Mouse (Mus musculus) heart, postnatal 10 days (tissue): ENCODE data around the gene Sdk1. TPM values are rescaled to one million over a fixed set of nuclear protein-coding genes. Genes with fewer than 3 reads are reported as not detected.
"Not testable (repeated sequence)": the region's sequence is repeated elsewhere in the genome, so short reads cannot be mapped to it uniquely, and the experiment has no call there.

Experiments used
- DNase-seq, 2 experiments: peaks; one replicate each; pipeline ENCODE4 v3.0.0; 2021
- intact Hi-C: fragments of 180-260 bp; cut with DNase I; formaldehyde crosslinking; loops from one replicate; pipeline ENCODE4 v1.15.1; 2025
- total RNA-seq, 2 experiments: library from RNA; stranded (reverse); gene quantifications; 2 replicates each; pipeline ENCODE4 v1.2.3; 2021

Sdk1 gene
- total RNA-seq, 2 experiments from 2014 or later = 6.0 to 6.1 TPM

DNA sequence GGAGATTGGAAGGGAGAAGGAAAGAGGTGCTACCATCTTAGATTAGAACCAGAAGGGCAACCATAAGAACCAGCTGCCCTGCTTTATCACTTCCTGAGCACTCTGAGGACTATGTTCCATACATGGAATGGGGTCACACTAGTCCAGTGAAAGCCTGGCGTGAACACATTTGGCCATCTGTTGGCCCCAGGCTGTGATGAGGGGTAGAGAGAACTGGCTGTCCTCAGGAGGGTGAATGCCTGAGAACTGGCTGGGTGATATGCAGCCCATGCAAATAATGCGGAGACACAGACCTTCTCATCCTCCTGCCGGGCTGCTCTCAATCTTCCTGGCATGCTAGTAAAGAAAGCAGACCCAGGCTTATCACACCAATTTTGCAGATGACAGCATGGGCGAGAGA is 384.1 kb downstream of the Sdk1 start:
- DNase-seq = no peak
- intact Hi-C loops = no loop called here

DNA sequence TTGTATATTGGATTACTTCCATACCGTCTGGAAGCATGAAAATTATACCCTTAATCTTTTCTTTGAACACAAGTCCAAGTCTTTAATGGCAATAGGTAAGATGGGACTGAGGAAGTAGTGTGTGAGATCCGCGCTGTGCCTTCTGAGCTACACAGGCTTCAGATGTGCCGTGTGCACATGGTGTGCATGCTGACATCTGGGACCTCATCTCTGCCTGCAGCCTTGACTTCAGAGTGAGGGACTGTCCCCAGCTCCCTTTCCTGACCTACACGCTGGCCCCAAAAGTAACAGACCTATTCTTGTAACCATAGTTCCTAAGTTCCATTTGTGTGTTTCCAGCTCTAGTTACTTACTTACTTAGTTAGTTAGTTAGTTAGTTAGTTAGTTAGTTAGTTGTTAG is 390.4 kb downstream of the Sdk1 start:
- intact Hi-C loops = no loop called here
- no peak for DNase-seq

DNA sequence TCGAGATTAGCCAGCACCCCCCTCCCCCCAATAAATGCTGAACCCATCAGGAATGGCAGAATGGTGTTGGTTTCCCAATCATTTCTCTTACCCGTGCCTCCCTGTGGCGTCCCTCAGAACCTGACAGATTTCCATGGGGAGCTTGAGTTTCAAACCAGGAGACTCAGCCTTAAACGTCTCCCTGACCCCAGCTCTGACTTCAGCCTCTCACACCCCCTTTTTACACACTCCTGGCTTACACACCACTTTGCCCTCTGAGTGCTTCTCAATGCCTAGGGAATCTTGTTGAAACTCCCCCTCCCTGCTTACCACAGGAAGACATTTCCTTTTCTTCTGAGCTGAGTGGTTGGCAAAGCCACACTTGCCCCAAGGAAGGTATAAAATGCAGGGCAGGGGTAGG is 392.0 kb downstream of the Sdk1 start:
- DNase-seq = no peak
- intact Hi-C loops = no loop called here

DNA sequence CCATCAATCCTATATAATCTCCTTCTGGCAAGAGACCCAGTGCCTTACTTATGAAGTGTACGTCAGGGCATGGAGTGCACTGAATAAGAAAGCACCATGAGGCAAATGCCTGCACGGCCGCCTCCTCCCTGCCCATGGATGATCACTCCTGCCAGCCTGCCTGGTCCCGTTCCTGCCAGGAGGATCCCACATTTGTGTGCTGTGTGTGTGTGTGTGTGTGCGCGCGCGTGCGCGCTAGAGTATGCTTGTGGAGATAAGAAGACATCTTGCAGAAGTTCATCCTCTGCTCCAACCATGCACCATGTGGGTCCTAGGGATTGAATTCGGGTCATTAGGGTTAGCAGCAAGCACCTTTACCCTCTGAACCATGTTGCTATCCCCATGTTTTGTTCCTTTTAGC is 395.1 kb downstream of the Sdk1 start:
- intact Hi-C loops = no loop called here

DNA sequence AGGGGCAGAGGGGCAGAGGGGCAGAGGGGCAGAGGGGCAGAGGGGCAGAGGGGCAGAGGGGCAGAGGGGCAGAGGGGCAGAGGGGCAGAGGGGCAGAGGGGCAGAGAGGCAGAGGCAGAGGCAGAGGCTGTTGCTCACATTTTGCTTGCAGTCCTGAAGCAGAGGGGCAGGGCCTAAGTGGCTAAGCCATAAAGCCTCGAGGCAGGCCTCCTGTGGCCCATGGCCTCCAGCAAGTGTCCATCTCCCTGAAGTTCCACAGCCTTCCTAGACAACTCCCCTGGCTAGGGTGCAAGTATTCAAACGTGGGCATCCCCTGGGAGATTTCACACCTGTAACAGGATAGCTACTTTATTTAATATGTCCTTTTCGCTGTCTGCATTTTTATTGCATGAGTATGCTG is 395.8 kb downstream of the Sdk1 start:
- intact Hi-C loops, DNase-seq: not testable (repeated sequence)

More for the DNA sequence above, 395.1 kb downstream of the Sdk1 start:
- no peak for DNase-seq

DNA sequence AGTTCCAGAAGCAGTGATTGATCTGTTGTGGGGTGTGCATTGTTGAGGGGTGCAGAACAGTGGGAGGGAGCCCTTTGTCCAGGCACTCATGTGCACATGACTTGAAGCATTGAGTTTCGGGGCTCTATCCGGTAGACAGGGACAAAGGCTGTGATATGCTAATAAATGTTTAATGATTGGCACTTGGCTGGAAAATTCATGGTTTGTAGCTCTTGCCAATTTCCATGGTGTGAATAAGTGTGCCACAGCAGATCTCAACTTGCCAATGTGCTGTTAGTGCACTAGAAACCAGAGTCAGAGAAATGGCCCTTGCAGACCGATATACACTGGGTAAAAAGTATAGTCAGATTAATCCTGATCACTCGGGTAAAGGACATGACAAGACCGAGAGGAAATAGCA is 404.4 kb downstream of the Sdk1 start:
- intact Hi-C loops = no loop called here
- no peak for DNase-seq

DNA sequence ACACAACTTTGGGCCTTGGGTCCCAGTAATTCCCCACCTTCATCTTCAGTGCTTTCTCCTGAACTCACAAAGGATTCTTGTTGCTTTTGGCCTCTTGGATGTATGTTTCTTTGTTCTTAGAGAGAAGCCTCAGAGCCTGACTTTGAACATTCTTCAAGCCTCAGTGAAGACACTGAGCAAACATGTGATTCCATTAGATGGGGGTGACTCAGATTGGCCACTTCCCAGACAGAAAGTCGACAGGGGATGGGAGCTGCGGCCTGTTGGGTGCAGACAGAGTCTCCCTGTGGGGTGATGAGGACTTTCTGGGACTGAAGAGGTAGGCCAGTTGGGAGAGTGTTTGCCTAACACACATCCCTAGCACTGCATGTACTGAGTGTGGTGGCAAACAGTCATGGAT is 405.3 kb downstream of the Sdk1 start:
- intact Hi-C loops = no loop called here

DNA sequence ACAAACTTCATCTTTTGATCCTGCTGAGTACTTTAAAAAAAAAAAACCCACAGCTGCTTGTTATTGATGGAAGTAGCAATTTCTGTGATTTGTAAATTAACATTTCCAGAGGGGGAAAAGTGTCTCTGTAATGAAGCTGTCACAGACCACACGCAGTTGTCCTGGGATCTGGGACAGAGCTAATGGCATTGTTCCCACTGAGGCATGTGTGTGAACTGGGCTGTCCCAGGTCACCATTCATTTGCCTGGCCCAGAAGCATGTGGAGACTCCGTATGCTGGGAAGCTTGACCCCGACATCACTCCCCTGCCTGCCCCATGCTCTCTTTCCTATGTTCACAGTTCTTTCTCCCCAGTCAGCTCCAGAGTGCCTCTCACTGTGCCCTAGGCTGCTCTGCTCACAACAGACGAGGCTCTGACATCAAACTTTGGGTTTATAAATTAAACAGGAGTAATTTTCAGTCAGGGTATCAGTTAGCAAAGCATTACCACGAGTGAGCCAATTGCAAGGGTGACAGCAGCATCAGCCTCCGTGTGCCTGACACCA is 408.6 kb downstream of the Sdk1 start:
- DNase-seq = no peak
- intact Hi-C loops = no loop called here

More for the DNA sequence above, 405.3 kb downstream of the Sdk1 start:
- no peak for DNase-seq

DNA sequence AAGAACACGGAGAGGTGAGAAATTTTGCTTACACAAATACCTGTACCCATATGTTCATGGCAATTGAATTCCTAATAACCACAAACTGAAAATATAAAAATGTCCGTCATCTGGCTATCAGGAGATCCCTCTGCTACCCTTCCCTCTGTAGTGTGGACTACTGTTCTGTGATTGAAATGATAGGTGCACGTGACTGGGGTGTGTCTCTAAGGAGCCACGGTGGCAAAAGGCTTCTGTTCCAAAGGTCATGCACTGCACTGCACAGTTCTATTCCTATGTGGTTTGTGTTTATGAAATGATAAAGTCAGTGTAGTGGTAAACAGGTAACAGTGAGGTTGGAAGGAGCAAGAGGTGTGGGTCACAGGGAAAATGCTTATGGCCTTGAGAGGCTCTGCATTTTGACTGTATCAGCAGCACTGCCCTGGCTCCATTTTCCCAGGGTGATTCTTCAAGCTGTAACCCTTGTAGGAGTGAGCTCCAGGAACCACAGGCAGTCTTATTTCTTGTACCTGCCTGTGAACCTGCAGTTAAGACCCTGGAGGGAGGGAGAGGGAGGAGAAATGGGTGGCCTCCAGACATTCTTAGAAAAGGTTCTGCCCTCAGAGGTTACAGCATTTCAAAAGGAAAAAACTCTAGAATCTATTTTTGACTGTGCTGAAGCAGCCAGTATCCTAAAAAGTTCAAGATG is 410.5 kb downstream of the Sdk1 start:
- no peak for DNase-seq
- intact Hi-C loops = no loop called here

DNA sequence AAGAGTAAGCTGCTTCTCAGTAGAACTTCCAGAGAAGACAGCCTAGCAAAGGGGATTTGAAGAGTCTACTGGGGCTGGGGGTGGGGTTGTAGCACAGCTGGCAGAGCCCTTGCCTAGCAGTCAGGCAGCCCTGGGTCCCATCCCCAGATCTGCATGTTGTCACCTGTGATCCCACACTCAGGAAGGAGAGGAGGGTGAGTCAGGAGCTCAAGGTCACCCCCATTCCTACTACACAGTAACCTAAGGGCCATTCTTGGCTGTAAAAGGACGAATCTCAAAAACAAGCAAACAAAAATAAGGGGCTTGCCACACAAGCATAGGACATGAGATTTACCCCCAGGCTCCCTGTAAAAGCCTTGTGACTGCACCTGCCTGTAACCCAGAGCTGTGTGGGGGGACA is 435.1 kb downstream of the Sdk1 start:
- no peak for DNase-seq
- intact Hi-C loops = no loop called here

DNA sequence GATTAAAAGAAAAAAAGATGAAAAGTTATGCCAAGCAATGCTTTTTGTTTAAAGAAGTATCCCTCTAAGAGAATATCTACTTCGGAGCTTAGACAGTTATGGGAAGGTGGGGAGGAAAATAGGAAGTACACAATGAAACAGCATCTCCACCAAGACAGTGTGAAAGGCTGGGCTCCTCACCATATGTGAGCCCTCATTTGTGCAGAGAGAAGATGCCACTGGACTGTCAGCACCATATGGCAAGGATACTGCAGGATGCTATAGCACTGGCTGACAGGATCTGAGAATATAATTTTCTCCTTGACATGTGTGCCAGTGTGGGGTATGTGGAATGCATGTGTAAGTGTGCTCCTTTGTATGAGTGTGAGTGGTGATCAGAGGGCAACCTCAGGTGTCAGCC is 435.7 kb downstream of the Sdk1 start:
- intact Hi-C loops = no loop called here
- no peak for DNase-seq

DNA sequence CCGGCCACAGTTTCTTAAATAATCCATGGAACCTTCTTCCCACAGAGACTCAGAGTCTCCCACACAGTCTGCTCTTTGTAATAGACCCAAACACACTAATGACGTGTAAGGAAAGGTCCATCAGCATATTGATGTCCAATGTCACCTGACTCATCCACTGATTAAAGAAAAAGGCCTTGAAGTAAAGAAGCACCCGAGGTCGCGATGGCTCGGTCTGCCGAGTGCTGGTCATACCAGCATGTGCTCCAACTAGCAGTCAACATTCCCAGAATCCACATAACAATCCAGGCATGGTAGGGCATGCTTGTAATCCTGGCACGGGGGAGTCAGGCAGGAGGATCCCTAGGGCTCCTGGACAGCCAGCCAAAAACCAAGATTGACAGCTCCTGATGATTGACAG is 436.6 kb downstream of the Sdk1 start:
- intact Hi-C loops = no loop called here
- no peak for DNase-seq

DNA sequence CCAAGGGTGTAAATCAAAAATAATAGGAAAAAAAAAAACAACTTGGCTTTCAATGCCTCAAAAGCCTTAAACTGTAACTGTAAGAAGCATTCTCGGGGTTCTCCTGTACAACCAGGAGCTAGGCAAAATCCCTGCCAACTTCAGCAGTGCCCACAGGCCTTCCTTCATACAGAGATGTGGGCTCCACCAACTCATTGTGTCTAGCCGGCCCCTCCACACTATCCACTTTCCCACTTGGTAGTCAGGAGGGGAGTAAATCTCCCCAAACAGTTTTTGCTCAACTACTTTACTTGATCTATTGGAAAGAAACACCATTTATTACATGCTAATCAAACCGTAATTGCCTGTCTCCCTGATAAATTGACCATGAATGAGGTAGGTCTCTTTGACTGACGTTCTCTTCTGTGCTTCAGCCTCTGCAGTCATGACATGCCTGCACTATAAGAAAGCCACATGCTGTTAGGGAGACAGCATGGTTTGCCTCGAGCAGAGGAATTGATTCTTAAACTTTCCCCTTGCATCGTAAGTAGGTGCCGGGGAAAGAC is 445.7 kb downstream of the Sdk1 start:
- intact Hi-C loops = no loop called here
- no peak for DNase-seq

DNA sequence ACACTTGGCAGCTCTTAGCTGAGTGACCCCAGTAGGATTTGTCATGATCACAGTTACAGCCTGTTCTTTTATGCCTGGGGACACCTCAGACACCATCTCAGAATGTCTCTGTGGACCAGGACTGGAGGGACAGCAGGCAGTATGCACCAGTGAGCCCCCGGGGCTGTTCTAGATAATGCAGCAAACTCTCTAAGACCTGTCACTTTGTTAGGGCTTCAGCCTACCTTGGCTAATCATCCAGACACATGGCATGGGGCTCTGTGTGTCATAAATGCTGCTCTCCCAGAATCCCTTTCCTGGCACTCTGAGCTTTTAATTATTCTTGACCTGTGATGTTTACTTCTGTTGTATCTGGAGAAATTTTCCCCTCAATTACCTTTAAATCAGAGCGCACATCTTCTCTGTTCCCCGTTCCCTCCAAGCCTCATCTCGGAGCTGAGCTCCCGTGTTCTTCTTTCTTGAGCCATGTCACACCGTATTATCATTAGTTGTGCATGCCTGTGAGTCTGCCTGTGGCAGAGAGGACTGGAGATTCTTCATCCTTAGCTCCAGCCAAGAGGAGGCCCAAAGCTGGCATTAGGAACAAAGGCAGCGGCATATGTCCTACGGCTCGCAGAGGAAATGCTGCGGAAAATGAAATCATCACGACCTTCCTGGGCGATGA is 448.3 kb downstream of the Sdk1 start:
- intact Hi-C loops = no loop called here
- no peak for DNase-seq

DNA sequence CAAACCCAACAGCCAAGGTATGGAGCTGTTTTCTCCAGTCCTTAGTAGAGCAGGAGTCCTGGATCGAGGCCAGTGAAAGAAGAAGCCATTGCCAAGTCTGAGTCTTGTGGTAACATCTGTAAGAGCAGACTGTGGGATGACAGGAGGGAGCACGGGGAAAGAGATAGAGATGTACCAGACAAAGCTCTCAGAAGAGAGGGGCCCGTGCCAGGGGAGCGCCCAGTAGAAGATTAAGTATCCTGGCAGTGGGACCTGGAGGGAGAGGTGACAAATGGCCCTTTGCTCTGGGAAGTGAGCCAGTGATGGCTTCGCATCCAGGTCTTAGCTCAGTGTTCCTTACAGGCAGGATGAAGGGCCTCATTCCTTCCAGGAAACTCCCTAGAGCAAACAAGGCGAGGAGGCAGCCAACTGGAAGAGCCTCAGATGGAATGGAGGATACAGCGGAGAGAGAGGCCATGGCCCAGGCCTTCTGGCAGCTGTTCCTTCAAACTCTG is 450.2 kb downstream of the Sdk1 start:
- peak; percentile 80 to 88 for DNase-seq
- intact Hi-C loops = no loop called here

DNA sequence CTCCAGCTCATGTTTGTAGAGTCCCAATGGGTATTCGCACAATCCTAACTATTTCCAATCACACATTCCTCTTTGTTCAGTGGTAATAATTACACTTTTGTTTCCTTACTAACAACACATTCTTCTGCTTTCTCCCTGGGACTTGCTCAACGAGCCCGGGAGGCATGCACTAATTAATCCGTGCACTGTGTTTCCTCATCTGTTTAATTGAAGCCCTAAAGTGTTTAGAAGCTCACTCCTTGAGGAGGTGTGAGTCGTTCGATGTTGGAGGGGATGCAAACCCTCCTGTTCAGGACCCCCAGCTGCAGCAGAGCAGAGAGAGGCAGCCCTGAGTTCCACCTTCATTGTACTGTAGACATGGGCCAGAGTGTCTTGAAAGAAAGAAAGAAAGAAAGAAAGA is 452.4 kb downstream of the Sdk1 start:
- intact Hi-C loops = no loop called here
- no peak for DNase-seq

DNA sequence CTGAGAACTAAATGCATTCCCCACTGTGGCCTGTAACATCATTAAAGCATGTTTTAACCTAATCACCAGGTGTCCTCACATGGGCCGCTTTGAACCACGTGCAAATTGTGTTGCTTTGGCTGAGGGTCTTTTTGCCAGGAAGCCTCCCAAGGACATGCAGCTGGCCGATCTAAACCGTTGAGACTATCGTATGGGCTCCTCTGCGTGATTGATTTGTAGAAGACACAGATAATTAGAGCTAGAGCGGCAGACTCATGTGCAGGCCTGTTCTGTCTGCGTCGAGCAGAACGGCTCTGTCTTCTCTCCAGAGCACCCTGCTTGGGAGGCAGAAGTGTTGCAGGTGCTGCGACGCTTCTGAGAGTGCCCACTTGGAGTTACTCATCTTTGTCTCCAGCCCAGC is 453.6 kb downstream of the Sdk1 start:
- no peak for DNase-seq
- intact Hi-C loops = no loop called here

DNA sequence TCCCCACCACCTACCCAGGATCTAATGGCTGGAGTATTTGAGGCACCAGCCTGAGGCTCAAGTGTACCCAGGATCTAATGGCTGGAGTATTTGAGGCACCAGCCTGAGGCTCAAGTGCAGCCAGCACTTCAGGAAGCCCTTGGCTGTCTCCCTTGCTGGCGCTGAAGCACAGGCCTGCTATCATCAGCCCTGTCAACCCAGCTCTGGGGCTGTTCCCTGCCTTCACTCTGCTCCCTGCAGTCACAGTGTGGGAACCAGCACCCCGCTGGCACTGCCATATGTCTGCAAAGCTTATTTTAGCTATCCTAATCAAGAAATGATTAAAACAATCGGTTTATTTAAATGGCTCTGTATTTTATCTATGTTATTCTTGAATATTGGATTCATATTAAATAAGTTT is 457.1 kb downstream of the Sdk1 start:
- peak in 1 of 2 experiments; percentile 22 for DNase-seq
- intact Hi-C loops = no loop called here

DNA sequence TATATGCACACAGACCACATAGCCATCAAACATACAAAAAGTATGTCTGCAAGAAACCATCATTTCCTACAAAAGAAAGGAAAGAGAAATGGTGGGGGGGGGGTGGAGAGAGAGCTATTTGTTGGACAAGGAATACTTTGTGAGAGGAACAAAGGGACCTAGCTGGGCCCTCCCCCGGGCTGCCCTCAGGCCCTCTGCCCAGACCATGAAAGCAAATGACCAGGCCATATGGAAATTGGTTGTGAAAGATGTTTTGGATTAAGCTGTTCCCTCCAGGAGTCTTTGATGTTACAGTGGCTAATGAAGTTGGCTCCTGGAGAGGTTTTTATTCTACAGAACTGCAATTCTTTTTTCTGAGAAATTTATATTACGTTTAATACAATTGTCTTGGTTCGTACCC is 479.5 kb downstream of the Sdk1 start:
- DNase-seq = no peak
- intact Hi-C loops = no loop called here

DNA sequence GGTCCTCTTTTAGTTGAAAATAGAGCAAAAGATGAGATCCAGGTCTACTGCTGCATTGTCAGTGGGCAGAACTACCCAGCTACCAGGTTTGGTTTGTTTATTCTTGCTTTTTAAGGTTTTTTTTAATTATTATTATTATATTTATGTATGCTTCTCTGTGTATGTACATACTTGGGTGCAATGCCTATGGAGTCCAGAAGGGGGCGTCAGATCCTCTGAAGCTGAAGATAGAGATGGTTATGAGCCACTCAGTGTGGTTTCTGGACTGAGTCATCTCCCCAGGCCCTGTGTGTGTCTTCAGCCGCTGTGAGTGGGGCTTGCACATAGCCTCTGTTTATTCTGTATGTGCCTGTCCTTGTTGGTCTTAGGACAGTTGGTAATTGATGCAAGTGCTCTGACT is 486.7 kb downstream of the Sdk1 start:
- intact Hi-C loops = no loop called here
- no peak for DNase-seq

DNA sequence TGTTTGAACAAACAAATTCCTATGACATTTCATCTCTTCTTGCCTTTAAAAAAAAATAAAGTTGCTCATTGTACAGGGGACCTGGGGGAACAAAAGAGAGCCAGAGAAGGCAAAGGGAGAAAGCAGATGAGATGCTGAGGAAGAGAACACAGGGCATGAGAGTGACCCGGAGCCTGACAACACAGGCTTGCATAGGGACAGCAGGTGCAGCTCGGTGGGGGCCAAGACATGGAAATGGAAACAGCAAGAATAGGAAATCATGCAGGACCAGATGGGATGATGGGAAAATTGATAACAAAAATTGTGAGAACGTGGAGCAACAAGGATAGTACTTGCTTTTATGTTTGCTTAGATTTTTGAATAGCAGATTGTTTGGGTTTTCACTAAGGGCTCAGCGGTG is 488.7 kb downstream of the Sdk1 start:
- DNase-seq = no peak
- intact Hi-C loops = no loop called here

DNA sequence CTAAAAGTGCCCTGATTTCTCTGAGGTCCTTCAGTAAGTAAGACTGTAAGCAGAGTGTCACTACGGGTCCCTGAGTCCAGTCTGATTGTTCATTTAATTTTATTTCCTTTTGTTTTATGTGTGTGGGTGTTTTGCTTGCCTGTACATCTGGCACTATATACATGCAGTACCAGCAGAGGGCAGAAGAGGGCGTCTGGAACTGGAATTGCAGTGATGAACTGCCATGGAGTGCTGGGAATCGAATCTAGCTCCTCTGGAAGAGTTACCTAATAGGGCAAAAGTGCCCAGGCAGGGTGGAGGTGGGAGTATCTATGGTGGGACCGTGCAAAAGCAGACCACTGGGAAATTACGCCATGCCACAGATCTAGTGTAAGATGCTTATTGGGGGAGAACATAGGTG is 497.4 kb downstream of the Sdk1 start:
- intact Hi-C loops = no loop called here
- no peak for DNase-seq
